Mouse (Mus musculus): Measurements from ENCODE around the gene Btbd11. TPM values are rescaled to one million over a fixed set of nuclear protein-coding genes. Genes with fewer than 3 reads are reported as not detected.

The Btbd11 gene
- polyA plus RNA-seq, 1 experiment from 2014 or later: 8.3 TPM

- H3K27me3 ChIP-seq (ENCODE audit: control insufficient read depth, insufficient read depth, low read length): no peaks in the 10 kb centered on the region
- peaks cover 3% of the 10 kb centered on the region; the same call in 1 of the 2 replicates for H3K4me1 ChIP-seq (replicated peaks; ENCODE audit: control insufficient read depth, insufficient read depth, low read length)
- H3K4me2 ChIP-seq (replicated peaks; ENCODE audit: low read depth, low read length): no peak overlapping the region
- H3K36me3 ChIP-seq (ENCODE audit: control insufficient read depth, insufficient read depth, low read length): no peaks in the 10 kb centered on the region
- no peak overlapping the region for H3K4me3 ChIP-seq (ENCODE audit: low read depth, low read length)
- no peaks in the 10 kb centered on the region for H3K9me3 ChIP-seq (ENCODE audit: control insufficient read depth, low read length)
- 52% methylated on average over 12 of the region's 12 CpGs for WGBS
- H3K27ac ChIP-seq (ENCODE audit: low read depth, low read length): peak overlapping the region; percentile 39; the same call in 1 of the 2 replicates
- ATAC-seq (ENCODE audit: low FRiP score) (0 out of 2 replicates have a peak, but pooled peaks have one; percentile 27), DNase-seq (ENCODE audit: low spot score) (peak; percentile 27)
- no peak overlapping the region for H3K9ac ChIP-seq (ENCODE audit: low read depth, low read length)
Observed at GRCm38 (mm10) chr10:85617501-85618417, 231.1 kb downstream of the Btbd11 start.

- no peak for ATAC-seq (ENCODE audit: low FRiP score)
Observed at GRCm38 (mm10) chr10:85621067-85621466, 234.5 kb downstream of the Btbd11 start.

GRCm38 (mm10) chr10:85624504-85625169, 238.0 kb downstream of the Btbd11 start:
- Histone ChIP-seq H3K4me1 (replicated peaks; ENCODE audit: control insufficient read depth, insufficient read depth, low read length) (no peaks in the 10 kb centered on the region), H3K9ac (ENCODE audit: low read depth, low read length) (no peak overlapping the region), H3K9me3 (ENCODE audit: control insufficient read depth, low read length) (no peaks in the 10 kb centered on the region), H3K4me3 (ENCODE audit: low read depth, low read length) (peak overlapping the region; percentile 15; the same call in 1 of the 2 replicates), H3K36me3 (ENCODE audit: control insufficient read depth, insufficient read depth, low read length) (no peaks in the 10 kb centered on the region), H3K27ac (ENCODE audit: low read depth, low read length) (no peak overlapping the region), H3K4me2 (replicated peaks; ENCODE audit: low read depth, low read length) (peak overlapping the region; percentile 24), H3K27me3 (ENCODE audit: control insufficient read depth, insufficient read depth, low read length) (no peaks in the 10 kb centered on the region)
- 4% methylated on average over 31 of the region's 31 CpGs for WGBS
- peak; percentile 77 for ATAC-seq (ENCODE audit: low FRiP score)
- DNase-seq (ENCODE audit: low spot score): peak; percentile 71

More at GRCm38 (mm10) chr10:85621067-85621466, 234.5 kb downstream of the Btbd11 start:
- Histone ChIP-seq H3K9ac (ENCODE audit: low read depth, low read length) (no peak overlapping the region), H3K4me2 (replicated peaks; ENCODE audit: low read depth, low read length) (no peak overlapping the region), H3K4me3 (ENCODE audit: low read depth, low read length) (no peak overlapping the region), H3K9me3 (ENCODE audit: control insufficient read depth, low read length) (no peaks in the 10 kb centered on the region), H3K27ac (ENCODE audit: low read depth, low read length) (no peak overlapping the region), H3K27me3 (ENCODE audit: control insufficient read depth, insufficient read depth, low read length) (no peaks in the 10 kb centered on the region), H3K4me1 (replicated peaks; ENCODE audit: control insufficient read depth, insufficient read depth, low read length) (peaks cover 3% of the 10 kb centered on the region; the same call in 1 of the 2 replicates), H3K36me3 (ENCODE audit: control insufficient read depth, insufficient read depth, low read length) (no peaks in the 10 kb centered on the region)
- DNase-seq (ENCODE audit: low spot score): no peak
- WGBS: 90% methylated on average over 6 of the region's 6 CpGs

- H3K4me1 ChIP-seq (replicated peaks; ENCODE audit: control insufficient read depth, insufficient read depth, low read length): no peaks in the 10 kb centered on the region
- H3K36me3 ChIP-seq (ENCODE audit: control insufficient read depth, insufficient read depth, low read length): no peaks in the 10 kb centered on the region
- no peak overlapping the region for H3K4me3 ChIP-seq (ENCODE audit: low read depth, low read length)
- WGBS: 58% methylated on average over 4 of the region's 4 CpGs
- no peak overlapping the region for H3K27ac ChIP-seq (ENCODE audit: low read depth, low read length)
- H3K9me3 ChIP-seq (ENCODE audit: control insufficient read depth, low read length): no peaks in the 10 kb centered on the region
- DNase-seq (ENCODE audit: low spot score) (no peak), ATAC-seq (ENCODE audit: low FRiP score) (no peak)
- H3K4me2 ChIP-seq (replicated peaks; ENCODE audit: low read depth, low read length): no peak overlapping the region
- H3K9ac ChIP-seq (ENCODE audit: low read depth, low read length): no peak overlapping the region
- H3K27me3 ChIP-seq (ENCODE audit: control insufficient read depth, insufficient read depth, low read length): no peaks in the 10 kb centered on the region
Observed at GRCm38 (mm10) chr10:85625170-85625686, 238.6 kb downstream of the Btbd11 start.

- Histone ChIP-seq H3K27me3 (ENCODE audit: control insufficient read depth, insufficient read depth, low read length) (no peaks in the 10 kb centered on the region), H3K4me2 (replicated peaks; ENCODE audit: low read depth, low read length) (no peak overlapping the region), H3K4me3 (ENCODE audit: low read depth, low read length) (no peak overlapping the region), H3K4me1 (replicated peaks; ENCODE audit: control insufficient read depth, insufficient read depth, low read length) (no peaks in the 10 kb centered on the region), H3K9ac (ENCODE audit: low read depth, low read length) (no peak overlapping the region), H3K9me3 (ENCODE audit: control insufficient read depth, low read length) (no peaks in the 10 kb centered on the region), H3K36me3 (ENCODE audit: control insufficient read depth, insufficient read depth, low read length) (no peaks in the 10 kb centered on the region), H3K27ac (ENCODE audit: low read depth, low read length) (no peak overlapping the region)
- DNase-seq (ENCODE audit: low spot score): no peak
- WGBS: 85% methylated on average over 10 of the region's 10 CpGs
- no peak for ATAC-seq (ENCODE audit: low FRiP score)
Observed at GRCm38 (mm10) chr10:85632030-85632429, 245.4 kb downstream of the Btbd11 start.

- H3K9ac ChIP-seq (ENCODE audit: low read depth, low read length): no peak overlapping the region
- WGBS: 93% methylated on average over 10 of the region's 10 CpGs
- H3K27me3 ChIP-seq (ENCODE audit: control insufficient read depth, insufficient read depth, low read length): no peaks in the 10 kb centered on the region
Observed at GRCm38 (mm10) chr10:85633577-85633976, 247.0 kb downstream of the Btbd11 start.

GRCm38 (mm10) chr10:85637580-85637979, 251.0 kb downstream of the Btbd11 start:
- no peak overlapping the region for H3K4me3 ChIP-seq (ENCODE audit: low read depth, low read length)
- H3K9ac ChIP-seq (ENCODE audit: low read depth, low read length): no peak overlapping the region
- ATAC-seq (ENCODE audit: low FRiP score) (no peak), DNase-seq (ENCODE audit: low spot score) (no peak)
- H3K27me3 ChIP-seq (ENCODE audit: control insufficient read depth, insufficient read depth, low read length): no peaks in the 10 kb centered on the region
- no peaks in the 10 kb centered on the region for H3K4me1 ChIP-seq (replicated peaks; ENCODE audit: control insufficient read depth, insufficient read depth, low read length)
- no peaks in the 10 kb centered on the region for H3K9me3 ChIP-seq (ENCODE audit: control insufficient read depth, low read length)
- H3K36me3 ChIP-seq (ENCODE audit: control insufficient read depth, insufficient read depth, low read length): no peaks in the 10 kb centered on the region
- H3K4me2 ChIP-seq (replicated peaks; ENCODE audit: low read depth, low read length): no peak overlapping the region
- no peak overlapping the region for H3K27ac ChIP-seq (ENCODE audit: low read depth, low read length)
- WGBS: 44% methylated on average over 7 of the region's 7 CpGs

More at GRCm38 (mm10) chr10:85633577-85633976, 247.0 kb downstream of the Btbd11 start:
- H3K4me3 ChIP-seq (ENCODE audit: low read depth, low read length): no peak overlapping the region
- H3K36me3 ChIP-seq (ENCODE audit: control insufficient read depth, insufficient read depth, low read length): no peaks in the 10 kb centered on the region
- ATAC-seq (ENCODE audit: low FRiP score) (no peak), DNase-seq (ENCODE audit: low spot score) (no peak)
- no peaks in the 10 kb centered on the region for H3K4me1 ChIP-seq (replicated peaks; ENCODE audit: control insufficient read depth, insufficient read depth, low read length)
- no peak overlapping the region for H3K27ac ChIP-seq (ENCODE audit: low read depth, low read length)
- H3K4me2 ChIP-seq (replicated peaks; ENCODE audit: low read depth, low read length): no peak overlapping the region
- H3K9me3 ChIP-seq (ENCODE audit: control insufficient read depth, low read length): no peaks in the 10 kb centered on the region

- DNase-seq (ENCODE audit: low spot score) (no peak), ATAC-seq (ENCODE audit: low FRiP score) (no peak)
- Histone ChIP-seq H3K27me3 (ENCODE audit: control insufficient read depth, insufficient read depth, low read length) (no peaks in the 10 kb centered on the region), H3K9ac (ENCODE audit: low read depth, low read length) (no peak overlapping the region), H3K36me3 (ENCODE audit: control insufficient read depth, insufficient read depth, low read length) (no peaks in the 10 kb centered on the region), H3K4me3 (ENCODE audit: low read depth, low read length) (no peak overlapping the region), H3K27ac (ENCODE audit: low read depth, low read length) (no peak overlapping the region), H3K4me1 (replicated peaks; ENCODE audit: control insufficient read depth, insufficient read depth, low read length) (no peaks in the 10 kb centered on the region), H3K4me2 (replicated peaks; ENCODE audit: low read depth, low read length) (no peak overlapping the region), H3K9me3 (ENCODE audit: control insufficient read depth, low read length) (no peaks in the 10 kb centered on the region)
- WGBS: 74% methylated on average over 5 of the region's 5 CpGs
Observed at GRCm38 (mm10) chr10:85638141-85638540, 251.5 kb downstream of the Btbd11 start.

All from hindbrain, embryonic 11.5 days (tissue).